Mouse (Mus musculus): ENCODE data around the gene Rps6. TPM values are rescaled to one million over a fixed set of nuclear protein-coding genes. Genes with fewer than 3 reads are reported as not detected.
A peak's percentile ranks its signal among the peaks of the same experiment; 100 is the strongest.
"Not testable (repeated sequence)": the region's sequence is repeated elsewhere in the genome, so short reads cannot be mapped to it uniquely, and the experiment has no call there.

The Rps6 gene
- polyA plus RNA-seq, 1 experiment from 2014 or later, result 672 TPM

GRCm38 (mm10) chr4:86856304-86857112 is 704 bp downstream of the Rps6 start:
- Histone ChIP-seq H3K4me1 (ENCODE audit: control insufficient read depth, insufficient read depth, low read length) (peaks cover 10% of the 10 kb centered on the region), H3K36me3 (ENCODE audit: control insufficient read depth, insufficient read depth, low read length) (peaks cover 21% of the 10 kb centered on the region), H3K4me3 (ENCODE audit: low read length) (peak overlapping the region; percentile 96), H3K9ac (ENCODE audit: low read depth, low read length) (peak overlapping the region; percentile 100), H3K9me3 (ENCODE audit: control insufficient read depth, low read length) (0 out of 2 replicates have a peak, but pooled peaks cover 4% of the 10 kb centered on the region), H3K27ac (ENCODE audit: low read length) (peak overlapping the region; percentile 95), H3K27me3 (replicated peaks; ENCODE audit: control insufficient read depth, insufficient read depth, low read length) (no peaks in the 10 kb centered on the region), H3K4me2 (ENCODE audit: low read depth, low read length) (peak overlapping the region; percentile 71)
- WGBS, result under 1% methylated on average over 50 of the region's 50 CpGs
- no peak for ATAC-seq

GRCm38 (mm10) chr4:86852813-86853590 is 4.2 kb downstream of the Rps6 start:
- H3K27ac ChIP-seq (ENCODE audit: low read length), result no peak overlapping the region
- no peak overlapping the region for H3K4me2 ChIP-seq (ENCODE audit: low read depth, low read length)
- ATAC-seq, result no peak
- no peaks in the 10 kb centered on the region for H3K27me3 ChIP-seq (replicated peaks; ENCODE audit: control insufficient read depth, insufficient read depth, low read length)
- H3K36me3 ChIP-seq (ENCODE audit: control insufficient read depth, insufficient read depth, low read length), result peaks cover 24% of the 10 kb centered on the region
- peaks cover 4% of the 10 kb centered on the region for H3K4me1 ChIP-seq (ENCODE audit: control insufficient read depth, insufficient read depth, low read length)
- H3K9me3 ChIP-seq (ENCODE audit: control insufficient read depth, low read length), result 0 out of 2 replicates have a peak, but pooled peaks cover 4% of the 10 kb centered on the region
- WGBS, result 78% methylated on average over 4 of the region's 4 CpGs
- no peak overlapping the region for H3K4me3 ChIP-seq (ENCODE audit: low read length)
- H3K9ac ChIP-seq (ENCODE audit: low read depth, low read length), result no peak overlapping the region

- Histone ChIP-seq H3K9ac (ENCODE audit: low read depth, low read length) (no peak overlapping the region), H3K9me3 (ENCODE audit: control insufficient read depth, low read length) (0 out of 2 replicates have a peak, but pooled peaks cover 4% of the 10 kb centered on the region), H3K4me2 (ENCODE audit: low read depth, low read length) (no peak overlapping the region), H3K27me3 (replicated peaks; ENCODE audit: control insufficient read depth, insufficient read depth, low read length) (no peaks in the 10 kb centered on the region), H3K36me3 (ENCODE audit: control insufficient read depth, insufficient read depth, low read length) (peaks cover 24% of the 10 kb centered on the region), H3K4me1 (ENCODE audit: control insufficient read depth, insufficient read depth, low read length) (0 out of 2 replicates have a peak, but pooled peaks cover 3% of the 10 kb centered on the region), H3K27ac (ENCODE audit: low read length) (no peak overlapping the region), H3K4me3 (ENCODE audit: low read length) (no peak overlapping the region)
- WGBS, result 72% methylated on average over 3 of the region's 3 CpGs
- ATAC-seq, result no peak
Measured at GRCm38 (mm10) chr4:86852018-86852417, 5.2 kb downstream of the Rps6 start.

DNA sequence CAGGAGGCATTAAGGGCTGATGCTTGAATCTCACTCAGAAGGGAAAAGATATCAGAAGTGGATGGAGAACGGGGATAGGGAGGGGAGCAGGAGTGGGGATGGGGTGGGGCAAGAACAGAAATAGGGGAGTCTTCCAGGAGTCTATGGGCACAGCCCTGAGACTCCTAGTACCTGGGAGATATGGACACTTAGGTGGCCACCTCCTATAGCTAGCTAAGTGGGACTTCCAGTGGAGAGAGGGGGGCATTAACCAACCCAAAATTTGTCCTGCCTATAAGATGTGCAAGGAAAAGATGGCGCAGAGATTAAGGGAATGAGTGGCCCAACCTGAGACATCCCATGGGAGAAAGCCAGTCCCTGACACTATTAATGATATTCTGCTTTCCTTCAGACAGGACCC is 5.9 kb downstream of the Rps6 start:
- H3K4me3 ChIP-seq (ENCODE audit: low read length), result no peak overlapping the region
- no peaks in the 10 kb centered on the region for H3K27me3 ChIP-seq (replicated peaks; ENCODE audit: control insufficient read depth, insufficient read depth, low read length)
- peaks cover 24% of the 10 kb centered on the region for H3K36me3 ChIP-seq (ENCODE audit: control insufficient read depth, insufficient read depth, low read length)
- H3K9ac ChIP-seq (ENCODE audit: low read depth, low read length), result no peak overlapping the region
- H3K27ac ChIP-seq (ENCODE audit: low read length), result no peak overlapping the region
- no peak overlapping the region for H3K4me2 ChIP-seq (ENCODE audit: low read depth, low read length)
- 77% methylated on average over 2 of the region's 2 CpGs for WGBS
- no peak for ATAC-seq
- H3K9me3 ChIP-seq (ENCODE audit: control insufficient read depth, low read length), result 0 out of 2 replicates have a peak, but pooled peaks cover 4% of the 10 kb centered on the region
- 0 out of 2 replicates have a peak, but pooled peaks cover 6% of the 10 kb centered on the region for H3K4me1 ChIP-seq (ENCODE audit: control insufficient read depth, insufficient read depth, low read length)

DNA sequence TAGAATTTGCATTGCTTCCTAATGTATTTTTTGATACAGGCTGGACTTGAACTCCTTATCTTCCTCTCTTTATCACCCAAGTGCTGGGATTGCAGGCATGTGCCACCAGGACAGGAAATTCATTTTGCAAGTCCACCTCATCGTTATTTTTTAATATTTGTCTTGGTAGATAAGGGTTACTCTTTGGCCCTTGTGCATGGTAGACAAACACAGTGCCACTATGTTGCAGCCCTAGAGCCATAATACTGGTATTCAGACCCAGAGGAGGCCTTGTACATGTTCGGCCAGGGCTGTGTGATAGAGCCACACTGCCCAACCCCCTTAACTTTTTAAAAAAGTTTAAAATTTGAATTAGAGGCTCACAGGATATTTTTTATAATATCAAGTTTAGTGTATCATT is 10.0 kb downstream of the Rps6 start:
- H3K4me2 ChIP-seq (ENCODE audit: low read depth, low read length), result no peak overlapping the region

DNA sequence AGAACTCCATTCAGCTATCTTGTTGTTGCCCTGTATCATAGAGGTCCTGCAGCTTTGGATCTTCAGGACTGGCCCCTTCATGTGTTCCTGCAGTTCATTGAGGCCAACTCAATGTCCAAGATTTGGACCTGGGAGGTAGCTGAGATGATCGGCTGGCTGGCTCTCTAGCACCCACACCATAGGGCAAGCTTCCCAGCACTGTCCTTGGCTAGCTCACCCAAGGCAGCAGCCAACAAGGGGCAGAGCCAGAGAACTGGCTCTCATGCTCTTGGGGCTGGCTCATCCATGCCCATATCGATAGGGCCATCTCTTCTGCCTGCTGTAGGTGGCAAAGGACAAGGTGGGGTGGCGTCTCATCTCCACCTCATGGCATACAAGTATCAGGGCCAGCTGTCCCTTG is 11.8 kb downstream of the Rps6 start:
- no peak for ATAC-seq

More for the DNA sequence above, 10.0 kb downstream of the Rps6 start:
- 0 out of 2 replicates have a peak, but pooled peaks cover 8% of the 10 kb centered on the region for H3K36me3 ChIP-seq (ENCODE audit: control insufficient read depth, insufficient read depth, low read length)
- no peak overlapping the region for H3K9ac ChIP-seq (ENCODE audit: low read depth, low read length)
- H3K4me3 ChIP-seq (ENCODE audit: low read length), result no peak overlapping the region
- H3K27ac ChIP-seq (ENCODE audit: low read length), result no peak overlapping the region
- H3K9me3 ChIP-seq (ENCODE audit: control insufficient read depth, low read length), result no peaks in the 10 kb centered on the region
- no peaks in the 10 kb centered on the region for H3K27me3 ChIP-seq (replicated peaks; ENCODE audit: control insufficient read depth, insufficient read depth, low read length)
- 0 out of 2 replicates have a peak, but pooled peaks cover 4% of the 10 kb centered on the region for H3K4me1 ChIP-seq (ENCODE audit: control insufficient read depth, insufficient read depth, low read length)
- ATAC-seq, result peak; percentile 81
- WGBS, result 70% methylated on average over 2 of the region's 2 CpGs

DNA sequence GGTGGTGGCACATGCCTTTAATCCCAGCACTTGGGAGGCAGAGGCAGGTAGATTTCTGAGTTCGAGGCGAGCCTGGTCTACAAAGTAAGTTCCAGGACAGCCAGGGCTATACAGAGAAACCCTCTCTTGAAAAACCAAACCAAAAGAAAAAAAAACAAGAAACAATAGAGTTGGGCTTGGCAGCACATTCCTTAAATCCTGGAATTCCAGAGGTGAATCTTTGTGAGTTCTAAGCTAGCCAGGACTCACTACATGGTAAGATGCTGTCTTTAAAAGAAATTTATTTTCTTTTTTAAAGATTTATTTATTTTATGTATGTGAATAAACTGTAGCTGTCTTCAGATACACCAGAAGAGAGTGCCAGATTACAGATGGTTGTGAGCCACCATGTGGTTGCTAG is 16.1 kb downstream of the Rps6 start:
- H3K4me1 ChIP-seq (ENCODE audit: control insufficient read depth, insufficient read depth, low read length); H3K36me3 ChIP-seq (ENCODE audit: control insufficient read depth, insufficient read depth, low read length); H3K4me2 ChIP-seq (ENCODE audit: low read depth, low read length); H3K9ac ChIP-seq (ENCODE audit: low read depth, low read length); H3K9me3 ChIP-seq (ENCODE audit: control insufficient read depth, low read length); H3K4me3 ChIP-seq (ENCODE audit: low read length); H3K27ac ChIP-seq (ENCODE audit: low read length); ATAC-seq; H3K27me3 ChIP-seq (replicated peaks; ENCODE audit: control insufficient read depth, insufficient read depth, low read length): not testable (repeated sequence)
- 100% methylated on average over 2 of the region's 2 CpGs for WGBS

More for the DNA sequence above, 11.8 kb downstream of the Rps6 start:
- H3K4me2 ChIP-seq (ENCODE audit: low read depth, low read length), result no peak overlapping the region
- 0 out of 2 replicates have a peak, but pooled peaks cover 3% of the 10 kb centered on the region for H3K36me3 ChIP-seq (ENCODE audit: control insufficient read depth, insufficient read depth, low read length)
- H3K27ac ChIP-seq (ENCODE audit: low read length), result no peak overlapping the region
- 0 out of 2 replicates have a peak, but pooled peaks cover 4% of the 10 kb centered on the region for H3K4me1 ChIP-seq (ENCODE audit: control insufficient read depth, insufficient read depth, low read length)
- no peak overlapping the region for H3K4me3 ChIP-seq (ENCODE audit: low read length)
- 93% methylated on average over 3 of the region's 3 CpGs for WGBS
- no peaks in the 10 kb centered on the region for H3K9me3 ChIP-seq (ENCODE audit: control insufficient read depth, low read length)
- no peak overlapping the region for H3K9ac ChIP-seq (ENCODE audit: low read depth, low read length)
- no peaks in the 10 kb centered on the region for H3K27me3 ChIP-seq (replicated peaks; ENCODE audit: control insufficient read depth, insufficient read depth, low read length)

DNA sequence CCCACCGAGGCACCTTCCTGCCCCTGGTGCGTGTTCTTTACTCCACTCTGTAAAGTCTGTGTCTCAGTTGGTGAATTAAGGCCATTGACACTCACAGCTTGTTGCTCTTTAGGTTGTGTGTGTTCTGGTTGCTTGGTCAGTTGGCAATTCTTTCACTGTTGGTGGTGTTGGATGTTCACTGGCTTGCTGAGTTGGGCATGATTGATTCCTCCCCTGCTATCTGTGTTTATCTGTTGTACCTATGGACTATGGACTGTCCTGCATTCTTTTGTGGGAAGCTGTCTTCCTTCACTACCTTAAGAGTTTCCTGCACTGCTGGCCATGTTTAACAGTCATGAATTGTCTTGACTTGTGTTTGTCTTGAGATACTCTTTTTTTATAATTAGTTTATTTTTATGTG is 25.3 kb downstream of the Rps6 start:
- Histone ChIP-seq H3K4me3 (ENCODE audit: low read length) (no peak overlapping the region), H3K9ac (ENCODE audit: low read depth, low read length) (no peak overlapping the region), H3K27me3 (replicated peaks; ENCODE audit: control insufficient read depth, insufficient read depth, low read length) (no peaks in the 10 kb centered on the region), H3K9me3 (ENCODE audit: control insufficient read depth, low read length) (no peaks in the 10 kb centered on the region), H3K4me2 (ENCODE audit: low read depth, low read length) (no peak overlapping the region), H3K4me1 (ENCODE audit: control insufficient read depth, insufficient read depth, low read length) (no peaks in the 10 kb centered on the region), H3K27ac (ENCODE audit: low read length) (no peak overlapping the region), H3K36me3 (ENCODE audit: control insufficient read depth, insufficient read depth, low read length) (peaks cover 5% of the 10 kb centered on the region; the same call in 1 of the 2 replicates)
- 90% methylated on average over 2 of the region's 2 CpGs for WGBS
- ATAC-seq, result peak; percentile 67

- Histone ChIP-seq H3K27me3 (replicated peaks; ENCODE audit: control insufficient read depth, insufficient read depth, low read length) (no peaks in the 10 kb centered on the region), H3K9me3 (ENCODE audit: control insufficient read depth, low read length) (no peaks in the 10 kb centered on the region), H3K36me3 (ENCODE audit: control insufficient read depth, insufficient read depth, low read length) (0 out of 2 replicates have a peak, but pooled peaks cover 5% of the 10 kb centered on the region), H3K4me3 (ENCODE audit: low read length) (no peak overlapping the region), H3K4me1 (ENCODE audit: control insufficient read depth, insufficient read depth, low read length) (no peaks in the 10 kb centered on the region), H3K4me2 (ENCODE audit: low read depth, low read length) (no peak overlapping the region), H3K9ac (ENCODE audit: low read depth, low read length) (no peak overlapping the region), H3K27ac (ENCODE audit: low read length) (no peak overlapping the region)
- ATAC-seq, result no peak
- WGBS, result 90% methylated on average over 7 of the region's 7 CpGs
Measured at GRCm38 (mm10) chr4:86825143-86825542, 32.1 kb downstream of the Rps6 start.

Measured in intestine, embryonic 16.5 days (tissue).